Mouse (Mus musculus) lung, postnatal 0 days (tissue): ENCODE measurements around the gene Gstp3.
A peak's percentile ranks its signal among the peaks of the same experiment; 100 is the strongest.

ENCODE experiments used
- CTCF ChIP-seq: IDR thresholded peaks from 2 replicates; pipeline ENCODE4 v1.5.1; 2016; ENCODE audit warnings: antibody characterized with exemption, mild to moderate bottlenecking
- EP300 ChIP-seq: IDR thresholded peaks from 2 replicates; pipeline ENCODE4 v1.6.1; 2016; ENCODE audit warnings: antibody characterized with exemption, mild to moderate bottlenecking, control low read depth

DNA sequence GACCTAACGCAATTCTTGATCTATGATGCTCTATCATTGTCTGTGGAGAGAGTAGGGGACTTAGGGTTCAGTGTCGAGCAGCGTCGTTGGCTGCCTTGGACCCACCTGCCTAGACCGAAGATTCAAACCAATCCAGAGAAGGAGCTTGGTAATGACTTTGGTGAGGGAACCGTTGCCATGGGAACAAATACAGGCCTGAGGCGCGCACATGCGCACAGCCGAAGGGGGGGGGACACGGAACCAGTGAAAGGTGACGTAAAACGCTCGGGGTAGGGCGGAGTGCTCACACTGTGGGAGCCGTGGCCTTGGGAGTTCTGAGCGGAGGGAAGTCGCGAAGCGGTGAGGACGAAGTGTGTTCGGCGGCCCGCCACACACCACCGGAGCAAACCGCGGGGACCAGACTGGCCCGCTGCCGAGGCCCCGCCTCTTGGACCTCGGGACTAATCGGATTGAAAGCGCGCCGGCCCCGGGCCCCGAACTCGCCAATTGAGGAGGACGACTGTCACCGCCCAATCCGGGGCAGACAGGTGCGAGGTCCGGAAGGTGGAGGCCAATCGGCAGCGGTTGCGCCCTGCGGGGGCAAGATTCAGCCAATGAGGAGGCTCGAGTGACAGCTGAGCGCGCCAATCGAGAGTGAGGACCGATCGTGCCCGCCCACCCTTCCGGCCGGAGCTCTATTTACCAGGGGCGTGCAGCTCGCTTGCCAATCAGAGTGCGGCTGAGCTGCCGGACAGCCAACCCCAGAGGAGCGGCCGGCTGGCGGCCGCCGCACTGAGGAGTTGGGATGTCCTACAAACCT lies 37.5 kb upstream of the Gstp3 start, which contains the start of gene Cdk2ap2:
- TF ChIP-seq EP300 (0 out of 2 replicates have a peak, but pooled peaks have one; percentile 57), CTCF (no peak)
